Mouse (Mus musculus): ENCODE measurements around the gene Pcdh15.
A peak's percentile ranks its signal among the peaks of the same experiment; 100 is the strongest.

The Pcdh15 gene

GRCm38 (mm10) chr10:74637040-74637439 is 1537.9 kb downstream of the Pcdh15 start:
- TF ChIP-seq NANOG (IDR thresholded peaks at IDR 0.05; ENCODE audit: borderline replicate concordance, low read length) (no peak), CTCF (conservative IDR thresholded peaks at IDR 0.05; ENCODE audit: low read length) (no peak), POU5F1 (IDR thresholded peaks at IDR 0.05; ENCODE audit: borderline replicate concordance, low read length) (no peak)
- Histone ChIP-seq H3K4me3 (replicated peaks; ENCODE audit: low read length) (no peak overlapping the region), H3K27me3 (ENCODE audit: insufficient read depth, low read length) (no peaks in the 10 kb centered on the region), H3K36me3 (ENCODE audit: insufficient read depth, low read length) (no peaks in the 10 kb centered on the region), H3K9me3 (ENCODE audit: low read length) (no peaks in the 10 kb centered on the region), H3K4me1 (replicated peaks; ENCODE audit: low read depth, low read length) (no peaks in the 10 kb centered on the region)

GRCm38 (mm10) chr10:74642125-74642524 is 1543.0 kb downstream of the Pcdh15 start:
- TF ChIP-seq POU5F1 (IDR thresholded peaks at IDR 0.05; ENCODE audit: borderline replicate concordance, low read length) = no peak
- peak; percentile 51 for TF ChIP-seq CTCF (conservative IDR thresholded peaks at IDR 0.05; ENCODE audit: low read length)
- no peak for TF ChIP-seq NANOG (IDR thresholded peaks at IDR 0.05; ENCODE audit: borderline replicate concordance, low read length)
- Histone ChIP-seq H3K36me3 (ENCODE audit: insufficient read depth, low read length) (no peaks in the 10 kb centered on the region), H3K27me3 (ENCODE audit: insufficient read depth, low read length) (no peaks in the 10 kb centered on the region), H3K4me1 (replicated peaks; ENCODE audit: low read depth, low read length) (no peaks in the 10 kb centered on the region), H3K4me3 (replicated peaks; ENCODE audit: low read length) (no peak overlapping the region), H3K9me3 (ENCODE audit: low read length) (no peaks in the 10 kb centered on the region)

DNA sequence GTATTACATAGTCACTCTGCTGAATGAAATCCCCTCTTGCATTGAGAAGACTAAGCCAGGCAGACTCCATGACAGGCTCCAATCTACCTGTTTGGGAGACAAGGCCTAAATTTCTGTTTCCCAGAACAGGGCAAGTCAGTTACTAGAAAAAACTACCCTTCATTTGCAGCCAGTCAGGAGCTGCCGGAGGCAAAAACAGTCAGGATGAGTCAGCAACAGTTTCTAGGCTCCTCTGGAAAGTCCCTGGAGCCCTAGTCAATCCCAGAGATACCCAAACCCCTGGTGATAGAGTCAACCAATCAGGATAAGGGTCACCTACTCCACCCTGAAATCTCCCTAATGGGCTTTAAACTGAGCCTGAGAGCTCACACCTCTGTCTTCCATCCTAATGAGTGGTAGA is 1564.0 kb downstream of the Pcdh15 start:
- Histone ChIP-seq H3K27me3 (ENCODE audit: insufficient read depth, low read length) (no peaks in the 10 kb centered on the region), H3K4me1 (replicated peaks; ENCODE audit: low read depth, low read length) (no peaks in the 10 kb centered on the region), H3K36me3 (ENCODE audit: insufficient read depth, low read length) (no peaks in the 10 kb centered on the region), H3K4me3 (replicated peaks; ENCODE audit: low read length) (no peak overlapping the region), H3K9me3 (ENCODE audit: low read length) (no peaks in the 10 kb centered on the region)
- TF ChIP-seq NANOG (IDR thresholded peaks at IDR 0.05; ENCODE audit: borderline replicate concordance, low read length) (no peak), CTCF (conservative IDR thresholded peaks at IDR 0.05; ENCODE audit: low read length) (no peak), POU5F1 (IDR thresholded peaks at IDR 0.05; ENCODE audit: borderline replicate concordance, low read length) (no peak)

DNA sequence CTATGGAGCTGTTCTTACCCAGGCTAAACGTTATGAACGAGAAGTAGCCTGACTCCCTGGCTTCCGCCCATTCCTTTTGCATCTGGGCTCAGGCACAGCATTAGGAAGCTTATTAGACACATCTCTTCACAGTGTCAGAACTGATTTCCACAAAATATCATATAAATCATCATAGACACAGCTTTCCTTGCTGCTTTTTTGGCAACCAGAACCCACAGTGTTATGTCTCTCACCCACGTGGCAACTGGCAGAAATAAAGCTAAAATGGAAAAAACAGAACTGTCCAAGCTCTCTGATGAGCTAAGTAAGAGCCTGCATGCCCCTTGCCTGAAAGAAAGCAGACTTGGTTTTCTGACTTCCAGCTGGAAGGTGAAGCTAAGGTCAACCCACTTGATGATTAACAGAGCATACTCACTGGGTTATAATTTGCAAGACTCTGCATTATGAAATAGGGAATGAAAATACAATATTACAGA is 1580.9 kb downstream of the Pcdh15 start:
- Histone ChIP-seq H3K36me3 (ENCODE audit: insufficient read depth, low read length) (no peaks in the 10 kb centered on the region), H3K9me3 (ENCODE audit: low read length) (peaks cover 23% of the 10 kb centered on the region), H3K4me3 (replicated peaks; ENCODE audit: low read length) (no peak overlapping the region), H3K27me3 (ENCODE audit: insufficient read depth, low read length) (peaks cover 4% of the 10 kb centered on the region; the same call in 1 of the 2 replicates), H3K4me1 (replicated peaks; ENCODE audit: low read depth, low read length) (no peaks in the 10 kb centered on the region)
- TF ChIP-seq POU5F1 (IDR thresholded peaks at IDR 0.05; ENCODE audit: borderline replicate concordance, low read length) = no peak
- no peak for TF ChIP-seq NANOG (IDR thresholded peaks at IDR 0.05; ENCODE audit: borderline replicate concordance, low read length)
- no peak for TF ChIP-seq CTCF (conservative IDR thresholded peaks at IDR 0.05; ENCODE audit: low read length)

GRCm38 (mm10) chr10:74680559-74680958 is 1581.4 kb downstream of the Pcdh15 start:
- peaks cover 18% of the 10 kb centered on the region for H3K9me3 ChIP-seq (ENCODE audit: low read length)
- no peaks in the 10 kb centered on the region for H3K4me1 ChIP-seq (replicated peaks; ENCODE audit: low read depth, low read length)
- no peaks in the 10 kb centered on the region for H3K36me3 ChIP-seq (ENCODE audit: insufficient read depth, low read length)
- H3K4me3 ChIP-seq (replicated peaks; ENCODE audit: low read length) = no peak overlapping the region
- H3K27me3 ChIP-seq (ENCODE audit: insufficient read depth, low read length) = peaks cover 4% of the 10 kb centered on the region; the same call in 1 of the 2 replicates
- no peak for TF ChIP-seq CTCF (conservative IDR thresholded peaks at IDR 0.05; ENCODE audit: low read length)
- no peak for TF ChIP-seq NANOG (IDR thresholded peaks at IDR 0.05; ENCODE audit: borderline replicate concordance, low read length)
- no peak for TF ChIP-seq POU5F1 (IDR thresholded peaks at IDR 0.05; ENCODE audit: borderline replicate concordance, low read length)
